Mouse (Mus musculus): ENCODE results near the gene Agap1. TPM values are rescaled to one million over a fixed set of nuclear protein-coding genes. Genes with fewer than 3 reads are reported as not detected.

Agap1 gene
- total RNA-seq, 2 experiments from 2014 or later, result 292 to 293 TPM

- TF ChIP-seq CTCF (conservative IDR thresholded peaks at IDR 0.05), result no peak
- DNase-seq (ENCODE audit: low spot score in 2 of 2), result no peak
- Histone ChIP-seq H3K27ac (no peak overlapping the region), H3K4me3 (no peak overlapping the region)
Observed at GRCm38 (mm10) chr1:89608766-89609165, 154.2 kb downstream of the Agap1 start.

- DNase-seq (ENCODE audit: low spot score in 2 of 2), result no peak
- TF ChIP-seq CTCF (conservative IDR thresholded peaks at IDR 0.05), result no peak
- no peak overlapping the region for H3K27ac ChIP-seq
- no peak overlapping the region for H3K4me3 ChIP-seq
Observed at GRCm38 (mm10) chr1:89609964-89610363, 155.4 kb downstream of the Agap1 start.

DNA sequence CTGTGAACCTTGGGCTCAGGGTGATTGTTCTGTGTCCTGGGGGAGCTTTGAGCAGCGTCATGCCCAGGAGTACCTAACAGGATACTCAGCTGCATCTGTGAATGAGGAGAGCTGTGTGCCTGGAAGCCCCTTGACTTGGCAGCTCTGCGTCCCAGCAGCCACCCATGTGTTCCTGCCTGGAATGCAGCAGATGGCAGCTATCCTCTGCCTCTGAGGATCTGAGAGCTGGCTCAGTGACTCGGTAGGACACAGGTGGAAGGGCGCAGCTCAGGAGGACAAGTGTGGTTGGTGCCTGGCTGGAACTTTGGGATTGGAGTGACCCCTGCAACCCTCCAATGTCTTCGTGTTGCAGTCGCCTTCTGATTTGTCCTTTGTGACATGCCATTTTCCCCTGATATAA, 156.9 kb downstream of the Agap1 start:
- no peak for TF ChIP-seq CTCF (conservative IDR thresholded peaks at IDR 0.05)
- no peak for DNase-seq (ENCODE audit: low spot score in 2 of 2)
- no peak overlapping the region for H3K27ac ChIP-seq
- no peak overlapping the region for H3K4me3 ChIP-seq

DNA sequence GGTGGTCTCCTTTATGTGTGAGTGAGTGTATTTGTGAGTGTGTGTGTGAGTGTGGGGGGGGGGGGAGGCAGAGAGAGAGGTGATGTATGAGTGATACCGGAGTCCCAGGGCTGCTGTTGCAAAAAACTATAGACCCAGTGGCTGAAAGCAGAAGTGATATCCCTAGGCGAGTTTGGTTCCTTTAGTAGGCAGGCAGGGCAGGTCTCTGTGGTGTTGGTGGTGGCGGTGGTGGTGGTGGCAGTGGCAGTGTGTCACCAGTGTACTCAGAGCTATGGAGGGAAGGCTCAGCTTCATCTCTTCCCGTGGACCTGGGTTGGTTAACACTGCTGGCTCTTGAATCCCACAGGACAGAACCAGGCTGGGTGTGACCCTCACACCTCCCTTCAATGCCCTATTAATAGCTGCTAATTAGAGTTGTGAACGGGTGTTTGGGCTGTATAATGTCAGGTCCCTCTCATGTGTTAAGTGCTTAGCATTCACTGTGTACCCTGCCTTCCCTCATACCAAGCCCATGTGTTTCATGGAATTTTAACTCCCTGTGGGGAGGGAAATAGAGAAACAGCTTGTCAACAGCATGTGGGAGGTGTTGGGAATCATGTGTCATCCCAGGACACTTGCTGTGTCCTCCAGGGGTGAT, 158.7 kb downstream of the Agap1 start:
- no peak overlapping the region for H3K4me3 ChIP-seq
- TF ChIP-seq CTCF (conservative IDR thresholded peaks at IDR 0.05), result no peak
- DNase-seq (ENCODE audit: low spot score in 2 of 2), result no peak
- no peak overlapping the region for H3K27ac ChIP-seq

GRCm38 (mm10) chr1:89616556-89616955, 161.9 kb downstream of the Agap1 start:
- no peak overlapping the region for H3K27ac ChIP-seq
- no peak overlapping the region for H3K4me3 ChIP-seq
- DNase-seq (ENCODE audit: low spot score in 2 of 2), result no peak
- no peak for TF ChIP-seq CTCF (conservative IDR thresholded peaks at IDR 0.05)

GRCm38 (mm10) chr1:89617336-89617735, 162.7 kb downstream of the Agap1 start:
- no peak overlapping the region for H3K4me3 ChIP-seq
- no peak for TF ChIP-seq CTCF (conservative IDR thresholded peaks at IDR 0.05)
- no peak overlapping the region; the same call in 1 of the 2 replicates for H3K27ac ChIP-seq
- DNase-seq (ENCODE audit: low spot score in 2 of 2), result no peak

GRCm38 (mm10) chr1:89619963-89620362, 165.4 kb downstream of the Agap1 start:
- H3K4me3 ChIP-seq, result no peak overlapping the region
- no peak for TF ChIP-seq CTCF (conservative IDR thresholded peaks at IDR 0.05)
- DNase-seq (ENCODE audit: low spot score in 2 of 2), result no peak
- peak overlapping the region; percentile 10; the same call in 1 of the 2 replicates for H3K27ac ChIP-seq

GRCm38 (mm10) chr1:89621014-89621791, 166.6 kb downstream of the Agap1 start:
- TF ChIP-seq CTCF (conservative IDR thresholded peaks at IDR 0.05), result no peak
- DNase-seq (ENCODE audit: low spot score in 2 of 2), result no peak
- Histone ChIP-seq H3K27ac (0 out of 2 replicates have a peak overlapping the region, but pooled peaks have one; percentile 23), H3K4me3 (no peak overlapping the region)

- H3K27ac ChIP-seq, result peak overlapping the region; percentile 39; the same call in 1 of the 2 replicates
- TF ChIP-seq CTCF (conservative IDR thresholded peaks at IDR 0.05), result no peak
- no peak for DNase-seq (ENCODE audit: low spot score in 2 of 2)
- H3K4me3 ChIP-seq, result no peak overlapping the region
Observed at GRCm38 (mm10) chr1:89621952-89622351, 167.3 kb downstream of the Agap1 start.

GRCm38 (mm10) chr1:89622801-89623200, 168.2 kb downstream of the Agap1 start:
- Histone ChIP-seq H3K27ac (peak overlapping the region; percentile 39; the same call in 1 of the 2 replicates), H3K4me3 (no peak overlapping the region)
- no peak for DNase-seq (ENCODE audit: low spot score in 2 of 2)
- no peak for TF ChIP-seq CTCF (conservative IDR thresholded peaks at IDR 0.05)

DNA sequence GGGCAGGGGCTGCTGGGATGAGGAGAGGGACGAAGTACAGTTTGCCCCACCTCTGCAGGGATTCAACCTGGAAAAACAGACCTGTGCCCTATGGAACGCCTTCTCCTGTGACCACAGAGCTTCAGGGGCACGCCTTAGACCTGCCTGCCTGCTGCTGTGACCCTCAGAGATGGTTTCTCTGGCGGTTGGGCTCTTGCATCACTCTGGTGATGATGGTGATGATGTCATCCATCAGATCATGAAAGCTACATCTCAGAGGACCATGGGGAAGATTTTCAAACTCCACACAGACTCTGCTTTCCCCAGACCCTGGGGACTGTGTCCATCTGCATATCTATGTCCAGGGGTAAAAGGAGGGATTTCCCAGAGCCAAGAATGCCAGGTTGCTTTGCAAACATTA, 170.7 kb downstream of the Agap1 start:
- Histone ChIP-seq H3K4me3 (no peak overlapping the region), H3K27ac (no peak overlapping the region)
- no peak for DNase-seq (ENCODE audit: low spot score in 2 of 2)
- TF ChIP-seq CTCF (conservative IDR thresholded peaks at IDR 0.05), result no peak

GRCm38 (mm10) chr1:89625967-89626366, 171.4 kb downstream of the Agap1 start:
- Histone ChIP-seq H3K27ac (no peak overlapping the region), H3K4me3 (no peak overlapping the region)
- DNase-seq (ENCODE audit: low spot score in 2 of 2), result no peak
- peak; percentile 23; the same call in 1 of the 2 replicates for TF ChIP-seq CTCF (conservative IDR thresholded peaks at IDR 0.05)

DNA sequence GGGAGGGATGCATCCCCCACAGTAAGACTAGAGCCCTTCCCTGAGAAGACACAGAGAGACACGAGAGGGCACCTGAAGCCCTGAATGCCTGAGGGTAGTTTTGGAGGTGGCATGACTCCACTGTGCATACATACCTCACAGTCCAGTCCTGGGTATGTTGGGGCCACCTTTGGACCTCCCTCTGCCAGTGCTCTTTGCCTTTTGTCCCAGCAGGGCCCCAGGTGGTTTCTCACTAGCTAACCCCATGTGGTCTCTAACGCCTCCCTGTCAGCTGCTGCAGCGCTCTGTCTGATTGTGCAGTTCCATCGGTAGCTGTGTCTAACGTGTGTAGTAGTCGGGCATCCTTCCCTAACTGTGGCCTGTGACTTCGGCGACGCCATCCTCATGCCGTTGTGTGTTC, 172.3 kb downstream of the Agap1 start:
- 0 out of 2 replicates have a peak overlapping the region, but pooled peaks have one; percentile 4 for H3K27ac ChIP-seq

More for the DNA sequence above, 172.3 kb downstream of the Agap1 start:
- no peak for TF ChIP-seq CTCF (conservative IDR thresholded peaks at IDR 0.05)
- no peak for DNase-seq (ENCODE audit: low spot score in 2 of 2)
- H3K4me3 ChIP-seq, result no peak overlapping the region
